Mouse (Mus musculus) megakaryocyte-erythroid progenitor cell, adult 5-6 weeks (primary cell): ENCODE measurements around the gene Ntrk2. TPM values are rescaled to one million over a fixed set of nuclear protein-coding genes. Genes with fewer than 3 reads are reported as not detected.

Experiments
- ATAC-seq: replicated peaks from 2 replicates; pipeline ENCODE4 v1.8.0; 2016; ENCODE audit warnings: mild to moderate bottlenecking, inconsistent platforms; ENCODE audit not compliant: severe bottlenecking, poor library complexity, low FRiP score, low TSS enrichment
- total RNA-seq, 2 experiments: library from RNA; stranded (forward) in 1 of 2; stranded (reverse) in 1 of 2; fragments of 200-1000, 215-1000 nt in 1 of 2; fragments of >200 nt in 1 of 2; fragmentation: Nextera tagmentation in 1 of 2; gene quantifications; 2 replicates each; pipeline ENCODE4 v1.2.3; 2014 to 2017

Gene Ntrk2
- total RNA-seq, 2 experiments from 2014 or later = not detected

DNA sequence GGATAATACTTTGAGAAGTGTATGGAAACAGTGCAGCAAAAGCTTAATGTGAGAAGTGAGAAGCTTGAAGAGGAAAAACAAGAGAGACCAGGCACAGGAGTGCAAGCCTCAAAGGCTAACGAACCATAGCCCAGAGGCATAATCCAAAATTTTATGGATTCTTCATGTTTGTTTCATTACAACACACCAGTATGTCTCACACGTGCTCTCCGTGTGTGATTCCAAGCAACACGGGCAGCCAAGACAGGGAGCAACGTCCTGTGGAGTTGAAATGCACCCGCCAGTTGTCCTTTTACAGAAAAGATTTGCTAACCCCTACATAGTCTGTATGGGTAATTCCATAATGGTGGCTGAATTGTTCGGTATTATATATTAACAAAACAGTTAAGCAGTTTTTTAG lies 113.9 kb downstream of the Ntrk2 start:
- no peak for ATAC-seq

DNA sequence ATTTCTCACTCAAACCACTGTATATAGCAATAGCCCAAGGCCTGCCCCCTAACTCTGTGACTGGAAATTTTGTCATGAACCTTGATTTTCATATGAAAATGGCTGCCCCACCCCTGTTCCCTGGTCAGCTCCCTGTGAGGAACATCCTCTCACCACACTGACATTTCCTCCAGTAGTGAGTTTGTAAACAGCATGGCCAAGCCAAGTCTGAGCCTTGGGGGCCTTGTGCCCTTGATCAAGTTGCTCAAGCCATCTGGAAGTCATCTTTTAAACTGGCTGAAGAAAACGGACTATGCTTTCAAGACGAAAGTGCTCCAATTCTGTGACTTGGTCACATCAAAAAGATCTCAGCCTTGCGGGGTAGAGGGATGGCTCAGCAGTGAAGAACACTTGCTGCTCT lies 114.9 kb downstream of the Ntrk2 start:
- no peak for ATAC-seq

DNA sequence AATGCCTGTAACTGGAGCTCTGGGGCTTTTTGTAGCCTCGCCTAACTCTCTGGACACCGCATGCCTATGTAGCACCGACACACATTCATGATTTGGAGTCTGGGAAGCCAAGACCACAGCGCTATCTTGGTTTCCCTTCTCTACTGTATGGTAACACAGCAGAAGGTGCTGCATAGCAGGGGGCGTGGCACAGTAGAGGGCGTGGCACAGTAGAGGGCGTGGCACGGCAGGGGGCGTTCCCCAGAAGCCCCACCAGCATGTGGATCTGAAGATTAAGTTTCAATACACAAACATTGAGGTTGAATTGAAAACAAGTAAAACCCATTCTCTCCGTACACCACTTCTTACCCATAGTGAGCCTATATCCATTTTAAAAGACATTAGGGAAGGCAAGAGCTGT lies 115.3 kb downstream of the Ntrk2 start:
- ATAC-seq = no peak

DNA sequence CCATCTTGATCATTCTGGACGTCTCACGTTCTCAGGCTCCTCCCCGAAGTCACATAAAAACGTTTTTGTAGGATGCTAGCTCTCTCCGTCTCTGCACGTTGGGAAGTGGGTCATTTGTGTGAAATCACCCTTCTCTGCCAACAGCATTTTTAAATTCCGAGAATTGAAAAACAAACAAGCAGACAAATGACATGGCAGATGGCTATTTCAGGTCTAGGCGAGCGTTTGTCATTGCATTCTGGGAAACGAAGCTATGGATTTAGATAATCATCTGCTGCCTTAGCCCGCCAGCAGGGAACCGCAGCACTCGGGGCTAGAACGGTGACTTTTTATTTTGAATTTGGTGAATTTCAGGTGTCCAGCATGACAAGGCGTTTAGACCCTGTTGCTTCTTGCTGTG lies 115.8 kb downstream of the Ntrk2 start:
- no peak for ATAC-seq

DNA sequence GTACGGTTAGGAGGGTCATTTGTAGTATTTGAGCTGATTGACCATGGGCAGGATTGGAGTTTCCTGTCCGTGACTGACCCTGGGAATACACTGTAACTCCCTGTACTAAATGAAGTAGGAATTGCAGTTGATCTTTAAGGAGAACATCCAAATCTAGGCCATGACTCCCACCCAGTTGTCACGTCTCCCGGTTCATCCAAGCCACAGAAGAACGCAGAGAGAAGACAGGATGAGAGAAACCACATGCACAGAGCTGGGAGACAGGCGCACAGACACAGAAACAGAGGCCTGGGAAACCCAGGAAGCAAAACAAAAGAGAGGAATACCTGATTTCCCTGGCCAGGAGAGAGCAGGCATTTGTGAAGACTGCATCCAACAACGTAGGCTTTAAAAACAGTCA lies 117.1 kb downstream of the Ntrk2 start:
- ATAC-seq = no peak

DNA sequence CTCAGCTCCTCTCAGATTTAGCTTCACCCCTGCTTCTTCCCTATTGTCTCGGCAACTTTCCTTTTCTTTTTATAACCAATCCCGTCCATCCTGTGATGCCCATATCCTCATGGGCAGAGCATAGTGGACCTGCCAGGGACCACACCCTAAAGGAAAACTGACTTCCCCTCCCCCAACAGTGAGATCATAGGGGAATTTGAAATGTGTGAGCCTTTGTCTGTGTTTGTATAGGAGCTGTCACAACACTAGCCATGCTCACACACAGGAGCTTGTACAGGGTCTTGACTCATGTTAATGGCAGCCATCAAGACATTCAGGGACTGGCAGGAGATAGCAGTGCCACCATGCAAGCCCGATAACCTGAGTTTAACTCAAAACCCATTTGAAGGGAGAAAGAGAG lies 118.1 kb downstream of the Ntrk2 start:
- no peak for ATAC-seq

DNA sequence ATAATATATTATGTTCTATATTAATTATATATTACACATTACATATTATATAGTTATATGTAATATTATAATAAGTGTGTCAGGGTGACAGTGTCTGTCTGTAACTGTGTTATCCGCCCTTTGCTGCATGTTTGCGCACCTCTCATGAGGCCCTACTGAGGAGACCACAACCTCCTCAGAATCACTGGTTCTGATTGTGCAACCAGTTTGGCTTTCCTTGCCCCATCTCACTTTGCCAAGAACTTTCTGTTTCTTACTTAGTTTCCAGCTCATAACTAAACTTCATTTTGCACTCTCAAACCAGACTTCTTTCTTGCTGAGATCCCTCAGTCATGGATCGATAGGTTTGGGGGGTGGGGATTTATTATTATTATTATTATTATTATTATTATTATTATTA lies 120.8 kb downstream of the Ntrk2 start:
- no peak for ATAC-seq

DNA sequence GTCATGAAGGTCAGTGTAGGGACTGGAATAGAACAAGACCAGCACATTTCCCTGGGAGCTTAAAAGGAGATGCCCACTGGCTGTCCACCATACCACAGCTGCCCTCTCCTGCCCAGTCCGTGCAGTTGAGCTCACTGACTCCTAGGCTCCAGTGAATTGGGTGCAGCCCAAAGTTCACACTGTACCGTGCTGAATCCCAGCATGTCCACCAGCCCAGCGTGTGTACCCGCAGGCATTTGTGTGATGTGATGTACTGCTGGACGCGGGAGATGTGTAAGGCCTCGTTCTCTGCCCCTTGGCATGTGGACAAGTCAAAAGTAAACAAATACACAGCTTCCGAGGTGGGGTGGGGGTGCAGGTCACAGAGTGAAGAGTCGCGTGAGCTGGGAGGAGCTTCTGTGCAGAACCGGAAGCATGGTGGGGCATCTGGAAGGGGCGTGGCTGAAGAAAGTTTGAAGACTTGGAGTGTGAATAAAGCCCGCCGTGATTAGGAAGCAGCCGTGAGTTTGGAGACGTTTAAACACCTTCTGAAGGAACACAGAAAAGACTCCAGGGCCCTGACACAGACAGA lies 121.4 kb downstream of the Ntrk2 start:
- no peak for ATAC-seq

DNA sequence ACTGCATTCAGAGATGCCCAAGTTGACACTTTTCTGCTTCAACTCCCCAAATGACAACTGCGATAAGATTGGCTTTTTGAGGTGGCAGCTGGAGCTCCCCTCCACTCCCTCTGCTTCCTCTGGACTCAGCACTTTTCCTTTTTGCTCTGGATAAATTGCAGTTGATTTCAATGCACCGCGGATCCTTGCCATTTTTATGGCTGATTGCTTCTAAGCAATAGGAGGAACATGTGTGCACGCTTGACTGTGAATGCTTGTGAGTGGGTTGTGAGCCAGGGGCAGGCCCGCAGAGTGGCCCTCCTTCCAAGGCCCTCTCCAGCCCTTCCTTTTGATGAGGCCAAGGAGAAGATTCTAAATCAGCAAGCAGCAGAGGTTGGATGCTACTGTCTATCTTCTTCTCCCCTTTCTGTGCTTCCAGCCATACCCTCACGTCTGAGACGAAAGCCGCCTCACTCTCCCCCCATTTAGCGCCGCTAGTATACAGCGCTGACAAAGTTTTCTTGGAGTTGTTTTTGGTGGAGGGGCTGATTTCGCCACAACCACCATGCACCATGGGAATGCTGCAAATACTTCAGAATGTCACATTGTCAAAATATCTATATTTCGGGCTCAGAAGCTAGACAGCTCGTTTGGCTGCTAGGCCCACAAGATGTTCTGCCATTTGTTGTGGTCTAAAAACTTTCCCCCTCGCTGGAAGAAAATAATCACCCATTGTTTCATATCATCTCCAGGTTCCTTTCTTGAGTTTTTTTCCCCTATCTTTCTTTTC lies 122.5 kb downstream of the Ntrk2 start:
- ATAC-seq = no peak

DNA sequence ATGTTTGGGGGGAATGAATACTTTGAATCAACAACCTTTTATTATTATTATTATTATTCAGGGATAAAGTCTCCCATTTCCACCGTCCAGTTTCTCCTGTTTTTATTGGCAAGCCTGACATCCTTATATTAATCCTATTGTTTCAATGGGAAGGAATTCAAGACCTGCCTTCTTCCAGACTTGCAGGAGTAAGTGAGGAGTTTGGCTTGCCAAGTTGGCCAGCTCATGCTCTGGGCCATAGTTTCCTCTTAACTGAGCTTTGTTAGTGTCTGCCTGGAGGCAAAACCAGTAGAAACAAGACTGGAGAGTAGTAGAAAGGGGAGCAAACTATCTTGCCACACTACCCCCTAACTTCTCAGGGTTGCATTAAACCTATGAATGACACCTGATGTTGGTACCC lies 123.8 kb downstream of the Ntrk2 start:
- ATAC-seq = no peak

DNA sequence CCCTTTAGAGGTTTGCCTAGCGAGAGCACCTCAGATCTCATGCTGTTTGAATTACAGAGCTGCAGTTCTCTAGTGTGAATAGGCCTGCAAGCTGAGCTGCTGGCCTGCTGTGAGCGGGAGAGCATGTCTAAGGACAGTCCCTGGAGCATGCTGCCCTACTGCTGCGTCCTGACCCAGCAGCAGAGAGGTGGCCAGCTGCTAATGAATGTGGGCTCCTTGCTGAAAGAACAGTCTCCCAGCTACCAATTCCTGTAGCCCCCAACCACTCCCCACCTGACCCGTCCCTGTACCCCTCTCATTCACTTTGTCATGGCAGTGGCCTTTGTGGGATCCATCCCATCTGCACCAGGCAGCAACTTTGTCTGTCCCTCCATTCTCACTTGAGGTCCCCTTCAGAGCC lies 126.8 kb downstream of the Ntrk2 start:
- no peak for ATAC-seq

DNA sequence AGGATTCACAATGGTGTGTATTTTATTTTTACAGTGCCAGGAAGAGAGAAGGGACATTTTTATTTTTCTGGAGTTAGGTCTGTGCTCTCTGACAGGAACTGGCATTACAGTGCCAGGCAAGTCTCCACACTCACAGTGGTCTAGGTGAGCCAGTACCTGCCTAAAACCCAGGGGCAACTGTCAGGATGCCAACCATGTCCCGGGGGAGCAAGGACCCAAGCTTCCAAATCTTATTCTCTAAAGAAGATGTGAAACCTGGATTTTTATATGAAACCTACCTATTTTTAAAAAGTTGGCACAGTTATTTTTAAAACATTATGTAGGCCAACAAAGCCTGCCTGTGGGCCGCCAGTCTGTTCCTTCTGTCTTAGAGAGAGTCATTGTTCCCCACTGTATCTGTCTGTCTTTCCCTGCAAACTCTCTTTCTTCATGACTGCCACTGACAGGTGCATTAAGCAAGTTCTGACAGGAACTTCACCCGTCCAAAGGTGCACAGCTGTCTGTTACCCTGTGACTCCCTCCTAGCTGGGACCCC lies 128.3 kb downstream of the Ntrk2 start:
- ATAC-seq = no peak

DNA sequence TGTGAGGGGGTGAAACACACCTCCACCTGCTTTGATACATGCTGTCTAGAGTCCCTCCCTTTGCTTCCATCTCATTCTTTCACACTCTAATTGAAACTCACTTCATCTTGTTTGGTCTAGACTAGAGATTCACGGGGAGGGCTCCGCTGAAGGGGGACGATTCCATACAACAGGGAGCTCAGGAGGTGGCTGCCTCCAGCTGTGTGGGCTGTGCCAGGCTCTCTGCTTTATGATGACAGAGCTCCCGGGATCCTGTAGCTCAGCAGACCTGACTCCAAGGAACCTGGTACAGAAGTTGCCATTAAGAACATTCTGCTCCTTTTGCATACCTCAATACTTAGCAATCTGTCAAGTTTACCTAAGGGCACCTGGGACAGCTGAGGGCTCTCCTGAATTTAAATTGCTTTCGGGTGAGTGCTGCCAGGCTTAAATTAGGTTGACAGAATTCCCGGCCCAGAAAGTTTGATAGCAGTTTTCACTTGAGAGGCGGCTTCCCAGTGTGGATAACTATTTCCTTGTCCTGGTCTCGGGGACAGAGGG lies 129.7 kb downstream of the Ntrk2 start:
- no peak for ATAC-seq

DNA sequence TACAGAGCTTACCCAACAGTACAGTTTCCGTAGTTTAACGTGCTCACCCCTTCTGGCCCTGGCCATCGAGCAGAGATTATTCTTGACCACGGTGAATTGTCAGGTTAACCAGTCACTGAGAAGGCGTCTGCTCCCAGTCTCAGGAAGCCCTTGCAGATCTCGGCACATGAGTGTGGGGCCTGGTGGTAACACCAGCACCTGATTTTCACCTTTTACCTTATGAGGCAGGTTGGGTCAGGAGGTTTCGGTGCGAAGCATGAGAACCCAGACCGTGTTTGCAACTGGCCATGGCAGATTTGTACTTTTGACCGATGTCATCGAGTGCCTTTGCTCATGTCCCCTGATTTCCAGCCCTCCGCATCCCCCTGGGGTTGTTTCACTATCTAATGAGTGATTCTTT lies 131.5 kb downstream of the Ntrk2 start:
- no peak for ATAC-seq

DNA sequence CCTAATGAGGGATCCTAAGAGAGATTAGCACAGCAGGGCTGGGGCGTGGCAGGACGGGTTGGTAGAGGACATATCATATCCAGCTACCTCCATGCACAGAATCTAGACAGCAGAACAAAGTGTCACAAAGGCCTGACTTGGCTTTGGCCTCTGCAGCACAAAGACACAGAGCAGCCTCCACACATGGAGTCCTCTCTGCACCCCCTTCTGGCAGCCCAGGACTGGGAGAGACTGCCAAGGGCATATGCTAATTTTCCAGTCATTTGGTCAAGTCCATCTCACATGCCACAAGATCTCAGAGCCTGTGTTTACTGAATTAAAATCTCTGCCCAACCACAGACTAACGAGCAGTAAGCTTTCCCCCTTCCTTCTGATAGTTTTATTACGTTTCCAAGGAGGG lies 132.1 kb downstream of the Ntrk2 start:
- ATAC-seq = no peak

DNA sequence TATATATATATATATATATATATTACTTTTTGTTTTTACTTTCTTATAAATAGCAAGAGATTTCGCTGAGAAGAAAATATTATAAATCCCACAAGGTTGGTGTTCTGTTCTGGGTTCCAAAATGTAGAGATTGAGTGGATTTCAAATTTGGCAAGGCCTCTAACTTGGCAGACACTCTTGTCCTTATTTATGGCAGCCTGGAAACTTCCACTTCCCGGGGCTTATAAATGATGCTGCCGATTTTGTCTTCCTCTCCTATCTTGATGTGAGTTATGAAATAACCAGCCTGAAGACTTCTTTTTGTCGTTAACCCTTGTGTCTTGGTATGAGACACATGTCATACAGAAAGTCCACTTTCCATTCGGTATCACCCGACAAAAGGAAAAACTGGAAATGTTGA lies 133.8 kb downstream of the Ntrk2 start:
- no peak for ATAC-seq

DNA sequence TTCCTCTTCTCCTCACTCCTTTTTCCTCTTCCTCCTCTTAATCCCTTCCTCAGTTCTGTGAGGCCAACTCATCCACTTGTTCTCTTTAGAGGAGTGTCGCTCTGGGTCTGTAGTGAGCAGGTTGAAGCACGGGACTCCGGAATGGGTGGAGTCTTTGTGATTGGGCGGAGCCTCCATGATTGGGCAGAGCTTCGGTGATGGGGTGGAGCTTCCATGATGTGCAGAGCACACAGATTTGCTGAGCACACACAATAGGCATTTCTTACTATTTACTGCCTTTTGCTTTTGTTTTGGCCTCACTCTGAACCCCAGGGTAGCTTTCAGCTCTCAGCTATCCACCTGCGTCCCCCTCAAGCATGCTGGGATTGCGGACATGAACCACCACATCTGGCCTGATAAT lies 134.4 kb downstream of the Ntrk2 start:
- no peak for ATAC-seq

DNA sequence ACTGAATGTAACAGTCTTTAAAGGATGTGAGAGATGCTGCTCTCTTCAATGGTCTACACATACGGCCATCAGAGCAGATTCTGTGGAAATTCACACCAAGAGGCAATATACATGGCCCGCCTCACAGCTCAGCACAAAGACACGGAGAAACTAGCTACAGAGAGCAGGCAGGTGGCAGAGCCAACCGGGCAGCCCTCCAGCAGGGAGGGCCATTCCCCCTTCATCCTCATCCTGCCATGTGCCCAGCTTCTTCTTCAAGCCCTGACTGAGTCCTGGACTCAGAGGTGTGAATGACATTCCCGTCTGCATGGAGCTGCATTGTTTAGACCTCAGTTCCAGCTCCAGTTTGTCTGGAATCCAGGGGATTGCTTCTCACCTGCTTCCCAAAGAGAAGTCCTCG lies 139.4 kb downstream of the Ntrk2 start:
- no peak for ATAC-seq

DNA sequence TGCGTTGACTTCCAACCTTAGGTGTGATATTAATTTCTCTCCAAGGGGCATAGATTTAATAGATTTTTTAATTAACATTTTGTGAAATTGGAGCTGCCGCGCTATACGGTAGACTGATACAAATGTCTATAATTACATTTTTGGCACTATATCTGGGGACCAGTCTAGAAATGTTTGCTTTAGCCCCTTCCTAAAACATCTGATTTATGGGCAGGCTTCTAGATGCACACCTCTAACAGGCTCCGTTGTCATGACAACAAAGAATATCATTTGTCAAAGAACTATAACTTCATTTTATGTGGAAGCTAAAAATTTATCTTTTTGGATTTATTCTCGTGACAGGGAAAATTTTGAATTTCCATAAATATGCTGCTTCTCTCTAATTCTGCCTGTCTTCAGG lies 140.2 kb downstream of the Ntrk2 start:
- no peak for ATAC-seq

DNA sequence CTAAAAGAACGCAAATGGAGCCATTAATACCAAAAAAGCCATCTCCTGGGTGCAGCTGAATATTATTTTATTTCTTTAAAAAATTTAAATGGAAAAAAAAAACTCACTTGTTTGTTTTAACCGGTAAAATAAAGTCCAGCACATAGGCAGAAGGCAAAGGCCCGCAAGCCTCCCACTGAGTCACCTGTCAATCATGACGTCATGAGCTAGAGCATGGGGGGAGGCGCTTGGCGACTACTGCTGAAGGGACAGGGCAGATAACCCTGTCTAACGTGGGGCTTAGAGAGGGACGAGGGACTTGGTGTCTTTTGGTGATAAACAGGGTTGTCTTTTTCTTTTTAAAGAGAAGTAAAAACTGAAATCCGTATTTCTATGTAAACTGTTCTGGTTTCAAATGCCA lies 140.7 kb downstream of the Ntrk2 start:
- ATAC-seq = no peak

DNA sequence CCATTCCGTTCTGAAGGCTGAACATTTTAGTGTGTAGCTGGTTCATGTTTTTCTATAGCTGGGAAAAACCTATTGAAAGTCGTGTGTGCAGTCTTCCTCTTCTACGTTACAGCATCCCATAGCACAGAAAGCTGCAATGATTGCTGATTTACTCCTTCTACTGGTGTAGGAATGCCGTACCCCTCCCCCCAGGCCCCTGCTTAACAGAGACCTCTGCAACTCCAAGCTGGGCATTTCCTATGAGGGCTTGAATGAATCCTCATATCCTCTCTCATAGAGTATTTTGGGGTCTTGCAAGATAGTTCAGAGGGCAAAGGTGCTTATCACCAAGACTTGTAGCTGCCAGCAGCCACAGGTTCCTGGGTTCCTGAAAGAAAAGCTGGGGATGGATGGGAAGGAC lies 148.0 kb downstream of the Ntrk2 start:
- ATAC-seq = no peak
